Mouse (Mus musculus) embryonic fibroblast, embryonic 13.5 days (primary cell): ENCODE data around the gene Foxred2. TPM values are rescaled to one million over a fixed set of nuclear protein-coding genes. Genes with fewer than 3 reads are reported as not detected.

Source experiments
- H3K27ac ChIP-seq: 2 replicates; pipeline ENCODE4 v1.5.1; 2012; ENCODE audit warnings: low read length, control low read depth, inconsistent platforms; ENCODE audit not compliant: insufficient read depth
- H3K4me1 ChIP-seq: 2 replicates; pipeline ENCODE4 v1.6.1; 2011; ENCODE audit warnings: low read length; ENCODE audit not compliant: control insufficient read depth, insufficient read depth
- H3K4me3 ChIP-seq: 2 replicates; pipeline ENCODE4 v1.5.1; 2011; ENCODE audit warnings: mild to moderate bottlenecking, control low read depth, low read length; ENCODE audit not compliant: insufficient read depth
- CTCF ChIP-seq: IDR thresholded peaks from 2 replicates; pipeline ENCODE4 v1.5.1; 2011; ENCODE audit warnings: mild to moderate bottlenecking, control low read depth, low read length, moderate library complexity, borderline replicate concordance; ENCODE audit not compliant: insufficient read depth
- POLR2A ChIP-seq: IDR thresholded peaks from 2 replicates; pipeline ENCODE4 v1.6.1; 2011; ENCODE audit warnings: low read depth, mild to moderate bottlenecking, control low read depth, low read length, moderate library complexity
- polyA plus RNA-seq: library from polyadenylated mRNA; stranded (reverse); fragments of >200 nt; gene quantifications from 2 replicates; pipeline ENCODE4 v1.2.4, GENCODE M21; 2011; ENCODE audit warnings: low read depth; ENCODE audit not compliant: missing spikeins, insufficient read length

Foxred2 gene
- polyA plus RNA-seq, 1 experiment: 3.9 TPM

- TF ChIP-seq CTCF: no peak
- TF ChIP-seq POLR2A: no peak
- Histone ChIP-seq H3K4me1 (peaks cover 3% of the 10 kb centered on the region; the same call in 1 of the 2 replicates), H3K27ac (no peak overlapping the region), H3K4me3 (no peak overlapping the region)
These were observed 2.2 kb downstream of the Foxred2 start for GRCm38 (mm10) chr15:77954362-77954761.

- Histone ChIP-seq H3K4me1 (peaks cover 3% of the 10 kb centered on the region; the same call in 1 of the 2 replicates), H3K4me3 (no peak overlapping the region), H3K27ac (no peak overlapping the region)
- TF ChIP-seq POLR2A (no peak), CTCF (no peak)
These were observed 3.6 kb downstream of the Foxred2 start for GRCm38 (mm10) chr15:77952921-77953320.

- Histone ChIP-seq H3K4me1 (no peaks in the 10 kb centered on the region), H3K4me3 (no peak overlapping the region), H3K27ac (no peak overlapping the region)
- TF ChIP-seq CTCF: no peak
- TF ChIP-seq POLR2A: no peak
These were observed 7.5 kb downstream of the Foxred2 start for GRCm38 (mm10) chr15:77949061-77949460.

GRCm38 (mm10) chr15:77945711-77946110, 10.8 kb downstream of the Foxred2 start:
- H3K4me3 ChIP-seq: no peak overlapping the region
- H3K27ac ChIP-seq: no peak overlapping the region
- TF ChIP-seq POLR2A: no peak
- TF ChIP-seq CTCF: no peak
- no peaks in the 10 kb centered on the region for H3K4me1 ChIP-seq

- no peak for TF ChIP-seq CTCF
- no peak for TF ChIP-seq POLR2A
- Histone ChIP-seq H3K4me1 (no peaks in the 10 kb centered on the region), H3K27ac (no peak overlapping the region), H3K4me3 (no peak overlapping the region)
These were observed 15.0 kb downstream of the Foxred2 start for GRCm38 (mm10) chr15:77941563-77941962.

- H3K27ac ChIP-seq: no peak overlapping the region
- H3K4me1 ChIP-seq: no peaks in the 10 kb centered on the region
- TF ChIP-seq CTCF (no peak), POLR2A (no peak)
- H3K4me3 ChIP-seq: no peak overlapping the region
These were observed 18.0 kb downstream of the Foxred2 start for GRCm38 (mm10) chr15:77938516-77938915.

- no peak overlapping the region for H3K4me3 ChIP-seq
- H3K27ac ChIP-seq: no peak overlapping the region
- TF ChIP-seq POLR2A: no peak
- H3K4me1 ChIP-seq: no peaks in the 10 kb centered on the region
These were observed 20.7 kb downstream of the Foxred2 start for GRCm38 (mm10) chr15:77935673-77936375.

GRCm38 (mm10) chr15:77934968-77935367, 21.6 kb downstream of the Foxred2 start:
- H3K27ac ChIP-seq: no peak overlapping the region
- no peaks in the 10 kb centered on the region for H3K4me1 ChIP-seq
- TF ChIP-seq CTCF (no peak), POLR2A (no peak)
- H3K4me3 ChIP-seq: no peak overlapping the region

- Histone ChIP-seq H3K4me1 (0 out of 2 replicates have a peak, but pooled peaks cover 4% of the 10 kb centered on the region), H3K4me3 (no peak overlapping the region), H3K27ac (no peak overlapping the region)
- TF ChIP-seq POLR2A: no peak
- no peak for TF ChIP-seq CTCF
These were observed 22.2 kb downstream of the Foxred2 start for GRCm38 (mm10) chr15:77934326-77934725.

- no peak for TF ChIP-seq POLR2A
- TF ChIP-seq CTCF: peak; percentile 99
- Histone ChIP-seq H3K27ac (no peak overlapping the region), H3K4me1 (0 out of 2 replicates have a peak, but pooled peaks cover 4% of the 10 kb centered on the region), H3K4me3 (no peak overlapping the region)
These were observed 22.8 kb downstream of the Foxred2 start for GRCm38 (mm10) chr15:77933770-77934169.
